Mouse (Mus musculus): ENCODE measurements around the gene Tspan7. TPM values are rescaled to one million over a fixed set of nuclear protein-coding genes. Genes with fewer than 3 reads are reported as not detected.

Gene Tspan7
- polyA plus RNA-seq (2014; fragmentation: Illumina TruSeq; extraction: RNeasy Lipid Tissue Mini Kit (QIAGEN cat#74804)) = 32.0 TPM

GRCm38 (mm10) chrX:10484872-10485569 lies at the start of gene Tspan7:
TSS of gene Tspan7 (plus strand) at chrX:10485158.

Other genes starting within 250 kb of the Tspan7 start
- 0.60 TPM for gene Otc, start 232.9 kb upstream of the Tspan7 start, polyA plus RNA-seq (2014; fragmentation: Illumina TruSeq; extraction: RNeasy Lipid Tissue Mini Kit (QIAGEN cat#74804))
- 39.6 TPM for gene Mid1ip1, start 229.9 kb downstream of the Tspan7 start, polyA plus RNA-seq (2014; fragmentation: Illumina TruSeq; extraction: RNeasy Lipid Tissue Mini Kit (QIAGEN cat#74804))